Mouse (Mus musculus): Measurements from ENCODE around the gene Depdc1b. TPM values are rescaled to one million over a fixed set of nuclear protein-coding genes. Genes with fewer than 3 reads are reported as not detected.

Gene Depdc1b
- polyA plus RNA-seq, 1 experiment = 10.4 TPM

DNA sequence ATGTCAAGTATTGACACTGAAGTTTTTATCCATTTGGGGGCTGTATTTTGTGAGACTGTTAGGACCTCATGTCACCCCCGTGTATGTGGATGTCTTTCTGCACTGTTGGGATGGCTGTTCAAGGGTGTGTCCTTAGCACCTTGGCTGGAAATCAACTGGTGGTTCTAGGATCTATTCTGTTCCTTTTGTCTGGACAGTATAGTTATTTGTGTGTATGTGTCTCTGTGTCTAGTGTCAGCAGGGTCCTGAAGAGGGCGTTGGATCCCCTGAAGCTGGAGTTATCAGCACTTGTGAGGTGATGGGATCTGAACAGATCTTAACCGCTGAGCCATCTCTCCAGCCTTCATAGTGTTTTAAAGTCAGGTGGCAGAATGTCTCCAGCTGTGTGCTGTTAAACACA lies 65.0 kb downstream of the Depdc1b start:
- H3K27me3 ChIP-seq (ENCODE audit: control insufficient read depth, insufficient read depth, low read length) = no peaks in the 10 kb centered on the region
- no peaks in the 10 kb centered on the region for H3K4me1 ChIP-seq (replicated peaks; ENCODE audit: control insufficient read depth, insufficient read depth, low read length)
- H3K27ac ChIP-seq (ENCODE audit: control insufficient read depth, insufficient read depth, low read length) = no peak overlapping the region
- over 99% methylated on average over 3 of the region's 3 CpGs for WGBS
- no peak overlapping the region for H3K4me3 ChIP-seq (ENCODE audit: control insufficient read depth, insufficient read depth, low read length)
- TF ChIP-seq POLR2A (IDR thresholded peaks at IDR 0.05; ENCODE audit: control insufficient read depth, extremely low read depth, insufficient read depth, low read length, poor library complexity) (no peak), CTCF (IDR thresholded peaks at IDR 0.05; ENCODE audit: borderline replicate concordance, control insufficient read depth, extremely low read depth, insufficient read depth, low read length, poor library complexity) (no peak)
- H3K36me3 ChIP-seq (ENCODE audit: control insufficient read depth, insufficient read depth, low read length) = peaks cover 12% of the 10 kb centered on the region
- no peak for DNase-seq

DNA sequence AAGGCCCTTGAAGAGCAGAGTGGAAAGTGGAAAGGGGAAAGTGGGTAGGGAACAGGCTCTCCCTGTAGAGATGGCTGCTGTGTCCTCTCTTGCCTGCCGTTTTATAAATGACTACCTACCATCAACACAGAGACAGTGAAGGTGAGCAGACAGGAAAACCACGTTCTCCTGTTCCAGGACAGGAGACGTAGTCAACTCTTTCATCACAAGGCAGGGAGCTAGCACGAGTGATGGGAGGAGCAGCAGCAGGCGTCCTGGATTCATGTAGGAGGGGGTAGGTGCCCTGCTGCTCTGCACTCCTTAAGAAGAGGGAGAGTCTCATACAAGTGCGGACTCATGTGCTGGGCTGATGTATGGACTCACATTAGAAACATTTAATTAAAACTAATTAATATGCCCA lies 66.9 kb downstream of the Depdc1b start:
- H3K36me3 ChIP-seq (ENCODE audit: control insufficient read depth, insufficient read depth, low read length) = peaks cover 23% of the 10 kb centered on the region
- DNase-seq = no peak
- no peak overlapping the region for H3K27ac ChIP-seq (ENCODE audit: control insufficient read depth, insufficient read depth, low read length)
- H3K4me3 ChIP-seq (ENCODE audit: control insufficient read depth, insufficient read depth, low read length) = no peak overlapping the region
- H3K4me1 ChIP-seq (replicated peaks; ENCODE audit: control insufficient read depth, insufficient read depth, low read length) = no peaks in the 10 kb centered on the region
- H3K27me3 ChIP-seq (ENCODE audit: control insufficient read depth, insufficient read depth, low read length) = no peaks in the 10 kb centered on the region
- TF ChIP-seq POLR2A (IDR thresholded peaks at IDR 0.05; ENCODE audit: control insufficient read depth, extremely low read depth, insufficient read depth, low read length, poor library complexity) (no peak), CTCF (IDR thresholded peaks at IDR 0.05; ENCODE audit: borderline replicate concordance, control insufficient read depth, extremely low read depth, insufficient read depth, low read length, poor library complexity) (no peak)
- 74% methylated on average over 6 of the region's 6 CpGs for WGBS

DNA sequence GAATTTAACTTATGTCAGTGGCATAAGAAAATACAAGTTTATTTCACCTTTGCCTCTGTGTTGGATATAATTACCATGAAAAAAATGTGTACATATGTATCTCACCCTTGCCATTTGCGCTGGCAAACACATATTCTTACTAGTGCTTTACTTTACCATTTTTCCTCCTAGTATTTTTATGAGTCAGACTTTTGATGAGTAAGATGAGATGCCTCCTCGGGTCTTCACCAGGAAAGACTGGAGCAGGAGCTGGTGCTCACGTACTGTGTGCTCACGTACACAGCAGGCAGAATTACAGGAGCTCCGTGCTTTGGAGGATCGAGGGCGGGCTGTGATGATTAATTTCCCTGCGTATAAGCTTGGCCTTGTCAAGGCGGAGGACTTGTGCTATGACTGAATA lies 69.9 kb downstream of the Depdc1b start:
- TF ChIP-seq POLR2A (IDR thresholded peaks at IDR 0.05; ENCODE audit: control insufficient read depth, extremely low read depth, insufficient read depth, low read length, poor library complexity) (no peak), CTCF (IDR thresholded peaks at IDR 0.05; ENCODE audit: borderline replicate concordance, control insufficient read depth, extremely low read depth, insufficient read depth, low read length, poor library complexity) (no peak)
- Histone ChIP-seq H3K4me1 (replicated peaks; ENCODE audit: control insufficient read depth, insufficient read depth, low read length) (no peaks in the 10 kb centered on the region), H3K27ac (ENCODE audit: control insufficient read depth, insufficient read depth, low read length) (no peak overlapping the region), H3K4me3 (ENCODE audit: control insufficient read depth, insufficient read depth, low read length) (no peak overlapping the region), H3K36me3 (ENCODE audit: control insufficient read depth, insufficient read depth, low read length) (peaks cover 25% of the 10 kb centered on the region), H3K27me3 (ENCODE audit: control insufficient read depth, insufficient read depth, low read length) (no peaks in the 10 kb centered on the region)
- DNase-seq = no peak
- 97% methylated on average over 9 of the region's 9 CpGs for WGBS

DNA sequence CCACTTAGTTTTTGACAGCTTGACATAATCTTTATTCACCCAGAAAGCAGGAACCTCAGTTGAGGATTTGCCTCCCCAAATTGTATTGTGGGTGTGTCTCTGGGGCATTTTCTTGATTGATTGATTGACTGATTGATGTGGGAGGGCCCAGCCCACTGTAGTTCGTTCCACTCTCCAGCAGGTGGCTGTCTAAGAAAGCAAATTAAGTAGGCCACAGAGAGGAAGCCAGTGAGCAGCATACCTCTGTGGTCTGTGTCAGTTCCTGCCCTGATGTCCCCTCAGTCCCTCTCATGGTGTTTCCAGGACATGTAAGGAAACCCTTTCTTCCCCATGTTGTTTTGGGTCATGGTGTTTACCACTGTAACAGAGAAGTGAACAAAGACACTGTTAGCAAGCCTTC lies 74.4 kb downstream of the Depdc1b start:
- H3K4me1 ChIP-seq (replicated peaks; ENCODE audit: control insufficient read depth, insufficient read depth, low read length) = no peaks in the 10 kb centered on the region
- no peak overlapping the region for H3K4me3 ChIP-seq (ENCODE audit: control insufficient read depth, insufficient read depth, low read length)
- H3K36me3 ChIP-seq (ENCODE audit: control insufficient read depth, insufficient read depth, low read length) = peaks cover 21% of the 10 kb centered on the region
- WGBS = 0% methylated on average over 1 of the region's 1 CpGs
- peak; percentile 33 for DNase-seq
- no peak overlapping the region for H3K27ac ChIP-seq (ENCODE audit: control insufficient read depth, insufficient read depth, low read length)
- TF ChIP-seq POLR2A (IDR thresholded peaks at IDR 0.05; ENCODE audit: control insufficient read depth, extremely low read depth, insufficient read depth, low read length, poor library complexity) = no peak
- TF ChIP-seq CTCF (IDR thresholded peaks at IDR 0.05; ENCODE audit: borderline replicate concordance, control insufficient read depth, extremely low read depth, insufficient read depth, low read length, poor library complexity) = no peak
- H3K27me3 ChIP-seq (ENCODE audit: control insufficient read depth, insufficient read depth, low read length) = no peaks in the 10 kb centered on the region

DNA sequence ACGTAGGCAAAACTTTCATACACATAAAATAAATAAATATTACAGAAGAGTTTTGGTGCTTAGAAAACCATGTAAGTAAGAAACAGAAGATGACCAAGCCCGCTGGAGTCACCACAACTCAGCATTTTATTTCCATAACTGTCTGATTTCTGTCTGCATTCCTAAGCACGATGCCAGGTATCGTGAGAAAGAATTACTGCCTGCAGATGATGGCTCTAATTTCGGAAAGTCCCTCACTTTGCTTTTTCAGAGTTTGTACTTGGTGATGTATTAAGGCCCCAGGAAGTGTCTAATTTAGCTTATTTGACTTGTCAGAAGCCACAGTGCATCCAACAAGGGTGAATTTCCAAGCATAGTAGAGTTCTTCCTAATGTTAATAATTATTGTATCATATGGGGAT lies 87.1 kb downstream of the Depdc1b start:
- Histone ChIP-seq H3K27ac (ENCODE audit: control insufficient read depth, insufficient read depth, low read length) (no peak overlapping the region), H3K36me3 (ENCODE audit: control insufficient read depth, insufficient read depth, low read length) (no peaks in the 10 kb centered on the region)
- 91% methylated on average over 5 of the region's 5 CpGs for WGBS

DNA sequence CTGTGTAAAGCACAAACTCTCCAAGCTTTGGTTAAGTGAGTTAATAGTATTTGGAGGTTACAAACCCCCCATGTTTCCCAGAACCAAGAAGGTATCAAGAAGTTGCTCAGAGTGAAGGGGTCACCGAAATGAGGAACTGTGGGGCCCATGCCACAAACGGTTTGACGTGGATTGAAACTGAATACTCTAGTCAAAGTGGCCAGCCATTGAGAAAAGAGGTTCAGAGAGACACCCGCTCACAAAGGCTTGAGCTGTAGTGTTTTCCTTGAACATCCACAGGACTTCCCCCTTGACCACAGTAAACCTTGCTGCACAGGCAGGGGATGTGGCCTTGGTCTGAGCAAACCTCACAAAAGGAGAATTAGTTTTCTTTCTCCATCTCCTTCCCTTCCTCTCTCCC lies 88.2 kb downstream of the Depdc1b start:
- 44% methylated on average over 4 of the region's 4 CpGs for whole genome bisulfite sequencing
- TF ChIP-seq POLR2A (IDR thresholded peaks at IDR 0.05; ENCODE audit: control insufficient read depth, extremely low read depth, insufficient read depth, low read length, poor library complexity) = no peak
- TF ChIP-seq CTCF (IDR thresholded peaks at IDR 0.05; ENCODE audit: borderline replicate concordance, control insufficient read depth, extremely low read depth, insufficient read depth, low read length, poor library complexity) = no peak

More for the DNA sequence above, 87.1 kb downstream of the Depdc1b start:
- H3K4me3 ChIP-seq (ENCODE audit: control insufficient read depth, insufficient read depth, low read length) = no peak overlapping the region
- H3K4me1 ChIP-seq (replicated peaks; ENCODE audit: control insufficient read depth, insufficient read depth, low read length) = no peaks in the 10 kb centered on the region
- no peak for DNase-seq
- H3K27me3 ChIP-seq (ENCODE audit: control insufficient read depth, insufficient read depth, low read length) = no peaks in the 10 kb centered on the region
- TF ChIP-seq POLR2A (IDR thresholded peaks at IDR 0.05; ENCODE audit: control insufficient read depth, extremely low read depth, insufficient read depth, low read length, poor library complexity) (no peak), CTCF (IDR thresholded peaks at IDR 0.05; ENCODE audit: borderline replicate concordance, control insufficient read depth, extremely low read depth, insufficient read depth, low read length, poor library complexity) (no peak)

DNA sequence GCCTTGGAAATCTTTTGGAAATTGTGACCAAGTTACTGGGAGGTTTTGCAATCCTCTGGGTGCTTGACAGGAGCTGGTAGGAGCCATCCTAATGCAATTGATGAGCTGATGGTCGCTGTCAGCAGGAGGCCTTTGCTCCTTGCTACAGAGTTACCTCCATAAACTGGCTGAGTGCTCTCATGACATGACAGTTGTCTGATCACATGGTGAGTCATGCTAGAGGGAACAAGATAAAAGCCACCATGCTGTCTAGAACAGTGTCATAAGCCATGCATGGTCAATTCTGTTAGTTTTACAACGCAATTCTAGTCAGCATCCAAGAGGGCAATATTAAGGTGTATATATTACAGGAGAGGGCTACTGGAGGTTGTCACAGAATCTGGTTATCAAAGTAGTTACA lies 99.3 kb downstream of the Depdc1b start:
- no peak for TF ChIP-seq POLR2A (IDR thresholded peaks at IDR 0.05; ENCODE audit: control insufficient read depth, extremely low read depth, insufficient read depth, low read length, poor library complexity)
- TF ChIP-seq CTCF (IDR thresholded peaks at IDR 0.05; ENCODE audit: borderline replicate concordance, control insufficient read depth, extremely low read depth, insufficient read depth, low read length, poor library complexity) = no peak
- no peak overlapping the region for H3K4me3 ChIP-seq (ENCODE audit: control insufficient read depth, insufficient read depth, low read length)
- no peaks in the 10 kb centered on the region for H3K4me1 ChIP-seq (replicated peaks; ENCODE audit: control insufficient read depth, insufficient read depth, low read length)
- no peak overlapping the region for H3K27ac ChIP-seq (ENCODE audit: control insufficient read depth, insufficient read depth, low read length)
- WGBS = 92% methylated on average over 2 of the region's 2 CpGs
- H3K27me3 ChIP-seq (ENCODE audit: control insufficient read depth, insufficient read depth, low read length) = no peaks in the 10 kb centered on the region
- no peaks in the 10 kb centered on the region for H3K36me3 ChIP-seq (ENCODE audit: control insufficient read depth, insufficient read depth, low read length)
- no peak for DNase-seq

More for the DNA sequence above, 88.2 kb downstream of the Depdc1b start:
- no peaks in the 10 kb centered on the region for H3K4me1 ChIP-seq (replicated peaks; ENCODE audit: control insufficient read depth, insufficient read depth, low read length)
- no peaks in the 10 kb centered on the region for H3K36me3 ChIP-seq (ENCODE audit: control insufficient read depth, insufficient read depth, low read length)
- H3K4me3 ChIP-seq (ENCODE audit: control insufficient read depth, insufficient read depth, low read length) = no peak overlapping the region
- H3K27ac ChIP-seq (ENCODE audit: control insufficient read depth, insufficient read depth, low read length) = no peak overlapping the region
- H3K27me3 ChIP-seq (ENCODE audit: control insufficient read depth, insufficient read depth, low read length) = no peaks in the 10 kb centered on the region
- no peak for DNase-seq
